Mouse (Mus musculus): ENCODE measurements around the gene Nol6. TPM values are rescaled to one million over a fixed set of nuclear protein-coding genes. Genes with fewer than 3 reads are reported as not detected.

Nol6 gene
- polyA plus RNA-seq, 1 experiment = not detected

- Histone ChIP-seq H3K27ac (ENCODE audit: insufficient read depth, low read depth, low read length) (no peak overlapping the region), H3K4me3 (ENCODE audit: insufficient read depth, low read depth, low read length) (no peak overlapping the region), H3K4me1 (ENCODE audit: control insufficient read depth, insufficient read depth, low read length) (peaks cover 5% of the 10 kb centered on the region; the same call in 1 of the 2 replicates)
- TF ChIP-seq POLR2A (IDR thresholded peaks at IDR 0.05; ENCODE audit: insufficient read depth, low read depth, low read length) (no peak), CTCF (IDR thresholded peaks at IDR 0.05; ENCODE audit: insufficient read depth, low read depth, low read length) (no peak)
- 72% methylated on average over 3 of the region's 3 CpGs for WGBS
These were observed 25.6 kb upstream of the Nol6 start for GRCm38 (mm10) chr4:41149891-41150290.

- Histone ChIP-seq H3K27ac (ENCODE audit: insufficient read depth, low read depth, low read length) (no peak overlapping the region), H3K4me1 (ENCODE audit: control insufficient read depth, insufficient read depth, low read length) (peaks cover 2% of the 10 kb centered on the region; the same call in 1 of the 2 replicates), H3K4me3 (ENCODE audit: insufficient read depth, low read depth, low read length) (no peak overlapping the region)
- WGBS = 64% methylated on average over 2 of the region's 2 CpGs
- TF ChIP-seq POLR2A (IDR thresholded peaks at IDR 0.05; ENCODE audit: insufficient read depth, low read depth, low read length) (no peak), CTCF (IDR thresholded peaks at IDR 0.05; ENCODE audit: insufficient read depth, low read depth, low read length) (no peak)
These were observed 18.3 kb upstream of the Nol6 start for GRCm38 (mm10) chr4:41142601-41143000.

GRCm38 (mm10) chr4:41140174-41140875 lies 16.1 kb upstream of the Nol6 start:
- no peak for TF ChIP-seq CTCF (IDR thresholded peaks at IDR 0.05; ENCODE audit: insufficient read depth, low read depth, low read length)
- TF ChIP-seq POLR2A (IDR thresholded peaks at IDR 0.05; ENCODE audit: insufficient read depth, low read depth, low read length) = no peak
- peaks cover 2% of the 10 kb centered on the region; the same call in 1 of the 2 replicates for H3K4me1 ChIP-seq (ENCODE audit: control insufficient read depth, insufficient read depth, low read length)
- no peak overlapping the region for H3K4me3 ChIP-seq (ENCODE audit: insufficient read depth, low read depth, low read length)
- H3K27ac ChIP-seq (ENCODE audit: insufficient read depth, low read depth, low read length) = no peak overlapping the region
- WGBS = 80% methylated on average over 6 of the region's 6 CpGs

- peak overlapping the region; percentile 92 for H3K4me3 ChIP-seq (ENCODE audit: insufficient read depth, low read depth, low read length)
- peak overlapping the region; percentile 78 for H3K27ac ChIP-seq (ENCODE audit: insufficient read depth, low read depth, low read length)
- TF ChIP-seq CTCF (IDR thresholded peaks at IDR 0.05; ENCODE audit: insufficient read depth, low read depth, low read length) (no peak), POLR2A (IDR thresholded peaks at IDR 0.05; ENCODE audit: insufficient read depth, low read depth, low read length) (no peak)
- WGBS = under 1% methylated on average over 8 of the region's 8 CpGs
- no peaks in the 10 kb centered on the region for H3K4me1 ChIP-seq (ENCODE audit: control insufficient read depth, insufficient read depth, low read length)
These were observed 12.6 kb upstream of the Nol6 start for GRCm38 (mm10) chr4:41136811-41137210.

- no peaks in the 10 kb centered on the region for H3K4me1 ChIP-seq (ENCODE audit: control insufficient read depth, insufficient read depth, low read length)
- no peak for TF ChIP-seq CTCF (IDR thresholded peaks at IDR 0.05; ENCODE audit: insufficient read depth, low read depth, low read length)
- no peak for TF ChIP-seq POLR2A (IDR thresholded peaks at IDR 0.05; ENCODE audit: insufficient read depth, low read depth, low read length)
- WGBS = 0% methylated on average over 4 of the region's 4 CpGs
- peak overlapping the region; percentile 78 for H3K27ac ChIP-seq (ENCODE audit: insufficient read depth, low read depth, low read length)
- H3K4me3 ChIP-seq (ENCODE audit: insufficient read depth, low read depth, low read length) = peak overlapping the region; percentile 92
These were observed 12.2 kb upstream of the Nol6 start for GRCm38 (mm10) chr4:41136454-41136805.

- under 1% methylated on average over 61 of the region's 65 CpGs for WGBS
- Histone ChIP-seq H3K4me3 (ENCODE audit: insufficient read depth, low read depth, low read length) (peak within 1 kb of the TSS; percentile 92), H3K4me1 (ENCODE audit: control insufficient read depth, insufficient read depth, low read length) (no peaks in the 10 kb centered on the region), H3K27ac (ENCODE audit: insufficient read depth, low read depth, low read length) (peak within 1 kb of the TSS; percentile 93)
- TF ChIP-seq POLR2A (IDR thresholded peaks at IDR 0.05; ENCODE audit: insufficient read depth, low read depth, low read length) (no peak; the same call in 1 of the 2 replicates), CTCF (IDR thresholded peaks at IDR 0.05; ENCODE audit: insufficient read depth, low read depth, low read length) (no peak)
These were observed 11.6 kb upstream of the Nol6 start, which contains the start of gene Ube2r2 for GRCm38 (mm10) chr4:41135711-41136453. Gene Ube2r2 (plus strand): TSS chr4:41135743.

GRCm38 (mm10) chr4:41134935-41135710 lies 10.9 kb upstream of the Nol6 start:
- peak overlapping the region; percentile 93 for H3K27ac ChIP-seq (ENCODE audit: insufficient read depth, low read depth, low read length)
- no peaks in the 10 kb centered on the region for H3K4me1 ChIP-seq (ENCODE audit: control insufficient read depth, insufficient read depth, low read length)
- WGBS = 2% methylated on average over 43 of the region's 70 CpGs
- TF ChIP-seq CTCF (IDR thresholded peaks at IDR 0.05; ENCODE audit: insufficient read depth, low read depth, low read length) (no peak), POLR2A (IDR thresholded peaks at IDR 0.05; ENCODE audit: insufficient read depth, low read depth, low read length) (peak; percentile 25; the same call in 1 of the 2 replicates)
- H3K4me3 ChIP-seq (ENCODE audit: insufficient read depth, low read depth, low read length) = peak overlapping the region; percentile 92

GRCm38 (mm10) chr4:41133529-41134291 lies 9.5 kb upstream of the Nol6 start:
- Histone ChIP-seq H3K27ac (ENCODE audit: insufficient read depth, low read depth, low read length) (no peak overlapping the region), H3K4me3 (ENCODE audit: insufficient read depth, low read depth, low read length) (no peak overlapping the region), H3K4me1 (ENCODE audit: control insufficient read depth, insufficient read depth, low read length) (no peaks in the 10 kb centered on the region)
- TF ChIP-seq POLR2A (IDR thresholded peaks at IDR 0.05; ENCODE audit: insufficient read depth, low read depth, low read length) = no peak
- WGBS = 92% methylated on average over 6 of the region's 6 CpGs

Measured in olfactory bulb, adult 2 months (tissue).